Mouse (Mus musculus) myocyte (in vitro differentiated cells): ENCODE results near the gene Lamc2.

Source experiments
- E2F4 ChIP-seq: IDR thresholded peaks from one replicate; pipeline ENCODE4 v1.6.1; 2011; ENCODE audit warnings: mild to moderate bottlenecking, control low read depth, moderate library complexity; ENCODE audit not compliant: insufficient read depth
- MAX ChIP-seq: IDR thresholded peaks from one replicate; pipeline ENCODE4 v1.6.1; 2011; ENCODE audit warnings: low read depth, mild to moderate bottlenecking, control low read depth
- MYOD1 ChIP-seq, 3 experiments: IDR thresholded peaks; one replicate each; pipeline ENCODE4 v1.6.1; 2011; ENCODE audit warnings: control low read depth in 2 of 3, low read depth in 2 of 3, mild to moderate bottlenecking in 2 of 3, moderate library complexity in 1 of 3; ENCODE audit not compliant: insufficient read length in 2 of 3, control insufficient read depth in 1 of 3
- MYOG ChIP-seq, 3 experiments: IDR thresholded peaks; one replicate each; pipeline ENCODE4 v1.6.1; 2011; ENCODE audit warnings: control low read depth in 2 of 3, low read depth in 2 of 3, mild to moderate bottlenecking in 2 of 3; ENCODE audit not compliant: insufficient read length in 2 of 3, control insufficient read depth in 1 of 3, insufficient read depth in 1 of 3
- POLR2A ChIP-seq: IDR thresholded peaks from one replicate; pipeline ENCODE4 v1.6.1; 2011; ENCODE audit warnings: low read depth, mild to moderate bottlenecking, control low read depth, moderate library complexity; ENCODE audit not compliant: insufficient read length
- POLR2AphosphoS2 ChIP-seq: IDR thresholded peaks from one replicate; pipeline ENCODE4 v1.6.1; 2011; ENCODE audit warnings: low read depth, control low read depth; ENCODE audit not compliant: insufficient read length
- REST ChIP-seq: IDR thresholded peaks from one replicate; pipeline ENCODE4 v1.6.1; 2011; ENCODE audit warnings: mild to moderate bottlenecking, control low read depth, moderate library complexity; ENCODE audit not compliant: insufficient read depth, insufficient read length
- TCF12 ChIP-seq: IDR thresholded peaks from one replicate; pipeline ENCODE4 v1.6.1; 2011; ENCODE audit warnings: mild to moderate bottlenecking, control low read depth; ENCODE audit not compliant: poor library complexity, insufficient read depth, severe bottlenecking
- USF1 ChIP-seq: IDR thresholded peaks from one replicate; pipeline ENCODE4 v1.6.1; 2011; ENCODE audit warnings: low read depth, mild to moderate bottlenecking, control low read depth, moderate library complexity

DNA sequence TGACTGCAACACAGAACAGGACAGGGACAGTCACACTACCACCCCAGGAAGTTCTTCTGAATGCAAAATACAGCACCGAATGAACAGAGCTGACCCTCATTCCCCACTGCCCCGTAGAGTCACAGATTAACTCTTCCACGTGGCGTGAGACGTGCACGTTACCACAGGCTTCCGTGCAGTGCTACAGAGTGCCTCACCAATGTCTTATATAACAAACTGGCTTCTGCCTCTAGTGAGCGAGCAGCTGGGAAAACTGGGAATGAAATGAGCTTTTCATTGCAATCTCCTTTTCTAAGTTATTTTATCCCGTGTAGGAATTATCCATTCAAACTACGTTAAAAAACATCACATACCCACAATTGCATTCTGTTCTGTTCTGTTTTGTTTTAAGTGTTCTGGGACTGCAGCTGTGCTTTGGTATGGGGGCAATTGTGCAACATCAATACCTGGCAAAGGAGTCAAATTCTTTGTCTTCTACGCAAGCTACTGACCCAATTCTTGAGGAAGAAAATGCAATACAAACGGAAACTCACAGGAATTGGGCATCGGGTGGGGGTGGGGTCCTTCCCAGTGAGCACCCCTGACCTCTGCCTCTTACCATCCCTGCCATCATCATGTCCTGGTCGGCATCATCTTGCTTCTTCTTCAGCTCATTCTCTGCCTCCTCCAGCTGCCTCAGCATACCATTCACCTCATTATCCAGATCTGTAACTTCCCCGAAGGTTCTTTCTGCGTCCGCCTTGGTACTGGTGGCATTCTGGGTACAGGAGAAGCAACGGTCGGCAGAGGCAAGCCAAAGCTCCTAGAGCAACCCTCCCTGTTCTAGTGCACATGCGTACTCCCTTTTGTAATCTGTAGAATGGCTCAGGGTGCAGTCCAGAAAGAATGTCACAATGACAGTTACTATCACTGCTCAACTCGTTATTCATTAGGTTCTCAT lies 39.8 kb upstream of the Lamc2 start:
- no peak for TF ChIP-seq POLR2A
- TF ChIP-seq REST, result no peak
- TF ChIP-seq E2F4, result no peak
- no peak for TF ChIP-seq USF1
- no peak for TF ChIP-seq MAX
- no peak for TF ChIP-seq POLR2AphosphoS2
- no peak for TF ChIP-seq MYOG (IDR thresholded peaks at IDR 0.05; ENCODE audit: control insufficient read depth in 1 of 3, insufficient read depth in 1 of 3, insufficient read length in 2 of 3, low read depth in 2 of 3)
- TF ChIP-seq TCF12, result no peak
- no peak for TF ChIP-seq MYOD1 (IDR thresholded peaks at IDR 0.05; ENCODE audit: control insufficient read depth in 1 of 3, insufficient read length in 2 of 3, low read depth in 2 of 3)
